Mouse (Mus musculus) layer of hippocampus, adult 9-10 months (tissue): ENCODE data around the gene Frmd4a.

Source experiments
- DNase-seq: peaks from one replicate; pipeline ENCODE4 v3.0.0; 2022; ENCODE audit warnings: low spot score

Gene Frmd4a

DNA sequence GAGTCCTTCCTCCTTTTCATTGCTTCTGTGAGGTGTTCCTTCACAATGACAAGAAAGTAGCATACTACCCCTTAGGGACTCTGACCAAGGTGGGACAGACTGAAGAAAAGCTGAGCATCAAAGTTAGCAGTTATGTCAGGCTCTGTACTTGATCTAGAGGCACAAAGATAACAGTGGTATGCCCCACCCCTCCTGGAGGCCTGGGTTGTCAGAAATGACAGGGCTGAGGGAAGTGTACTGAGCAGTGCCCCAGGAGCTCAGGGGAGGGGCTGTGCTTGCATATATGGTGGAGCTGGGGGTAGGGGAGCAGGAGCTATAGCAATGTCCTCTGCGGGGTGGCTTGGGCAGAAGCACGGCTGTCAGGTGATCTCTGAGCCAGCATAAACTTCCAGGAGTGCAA is 477.0 kb downstream of the Frmd4a start:
- no peak for DNase-seq

DNA sequence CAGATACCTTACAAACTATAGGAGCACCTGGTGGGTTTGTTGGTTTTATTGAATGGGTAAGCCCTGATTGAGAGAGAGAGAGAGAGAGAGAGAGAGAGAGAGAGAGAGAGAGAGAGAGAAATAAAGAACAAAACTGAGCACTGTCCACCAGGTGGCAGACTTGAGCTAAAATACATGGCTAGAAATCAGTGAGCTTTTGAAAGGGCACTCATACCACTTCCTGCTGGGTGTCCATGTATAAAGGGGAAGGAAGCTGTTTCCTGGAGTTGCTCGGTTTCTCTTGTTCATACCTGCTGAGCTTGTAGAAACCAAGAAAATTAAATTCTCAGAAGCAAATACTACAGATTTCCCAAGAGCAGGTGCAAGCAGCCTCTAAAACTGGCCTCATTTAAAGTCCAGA is 481.7 kb downstream of the Frmd4a start:
- DNase-seq: no peak

DNA sequence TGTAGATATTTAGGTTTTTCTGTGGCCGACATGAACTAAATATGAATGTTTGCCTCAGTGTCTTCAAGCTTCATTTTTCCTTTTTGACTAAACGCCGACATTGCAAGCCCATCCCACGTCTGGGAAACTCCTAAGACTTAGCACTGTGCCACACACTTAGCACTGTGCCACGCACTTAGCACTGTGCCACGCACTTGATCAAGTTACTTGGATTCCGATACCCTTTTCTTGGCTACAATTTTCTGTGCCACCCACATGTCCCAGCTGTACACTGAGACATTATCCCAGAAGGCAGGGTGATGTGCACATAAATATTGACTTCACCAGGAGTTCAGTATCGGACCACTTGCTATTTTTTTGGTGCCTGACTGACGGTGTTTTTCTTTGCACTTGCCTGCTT is 482.4 kb downstream of the Frmd4a start:
- DNase-seq: no peak

DNA sequence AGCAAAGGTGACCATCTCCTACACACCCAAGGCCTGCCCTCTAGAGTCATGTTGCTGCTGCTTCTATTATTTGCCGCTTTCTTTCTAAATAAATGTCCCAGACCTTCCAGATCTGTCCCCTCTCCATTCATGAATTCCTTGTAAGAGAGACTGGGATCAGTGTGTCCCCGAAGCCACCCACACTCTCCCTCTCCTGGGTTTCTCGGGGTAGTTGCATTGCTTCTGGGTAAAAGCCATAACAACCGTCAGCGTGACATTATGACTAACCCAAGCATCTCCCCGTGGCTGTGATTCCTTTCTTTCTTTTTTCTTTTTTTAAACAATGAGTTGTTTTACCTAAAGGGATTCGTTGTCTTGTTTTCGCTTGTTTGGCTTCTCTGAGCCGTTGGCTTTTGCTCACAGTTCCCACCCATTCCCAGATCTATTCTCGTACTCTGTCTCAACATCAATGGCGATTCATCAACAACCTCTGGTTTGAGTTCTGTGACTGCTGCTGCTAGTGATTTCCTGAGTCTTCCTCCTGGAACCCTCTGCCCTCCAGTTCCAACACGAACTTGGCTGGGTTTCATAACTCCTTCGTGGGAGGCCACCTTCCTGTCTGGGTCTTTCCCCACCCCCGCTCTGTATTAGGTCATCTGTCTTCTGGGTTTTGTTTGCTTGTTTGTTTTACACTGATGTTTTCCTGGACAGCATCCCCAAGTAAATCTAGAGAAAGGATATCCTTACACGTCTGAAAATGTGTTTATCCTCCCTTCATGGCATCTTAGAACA is 483.9 kb downstream of the Frmd4a start:
- no peak for DNase-seq

DNA sequence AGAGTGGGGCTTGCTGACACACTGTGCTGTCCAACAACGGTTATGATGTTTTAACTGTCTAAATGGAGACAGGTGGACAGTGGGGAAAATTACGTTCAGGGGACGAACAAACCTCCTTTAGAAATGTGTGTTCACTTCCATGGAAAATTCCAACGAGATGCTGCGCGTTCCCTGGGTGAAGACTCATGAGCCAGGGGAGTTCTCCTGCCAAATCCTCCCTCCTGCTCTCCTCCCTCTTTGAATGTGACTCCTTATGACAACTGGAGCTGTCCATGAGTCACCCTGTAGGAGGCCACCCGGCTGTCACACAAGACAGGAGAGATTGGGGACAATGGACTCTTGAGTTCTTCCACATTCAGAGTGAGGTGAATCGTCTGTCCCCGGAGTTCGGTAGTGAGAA is 486.9 kb downstream of the Frmd4a start:
- DNase-seq: no peak

DNA sequence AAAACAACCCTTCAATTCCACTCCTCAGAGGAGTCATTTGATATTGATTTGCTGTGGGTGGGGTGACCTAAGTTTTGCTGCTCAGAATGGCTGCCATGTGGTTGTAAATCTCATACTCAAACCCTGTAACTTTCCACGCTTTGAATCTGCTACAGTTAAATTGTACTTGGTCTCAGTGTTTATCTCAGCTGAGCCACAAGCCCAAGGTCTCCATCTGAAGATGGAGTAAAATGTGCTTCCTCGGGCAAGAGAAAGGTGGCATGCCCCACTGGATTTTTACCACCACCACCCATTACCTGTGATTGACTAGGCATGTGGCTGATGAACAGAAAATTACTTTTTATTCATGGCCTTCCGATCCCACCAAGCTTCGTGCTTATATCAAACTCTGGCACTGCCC is 488.2 kb downstream of the Frmd4a start:
- no peak for DNase-seq

DNA sequence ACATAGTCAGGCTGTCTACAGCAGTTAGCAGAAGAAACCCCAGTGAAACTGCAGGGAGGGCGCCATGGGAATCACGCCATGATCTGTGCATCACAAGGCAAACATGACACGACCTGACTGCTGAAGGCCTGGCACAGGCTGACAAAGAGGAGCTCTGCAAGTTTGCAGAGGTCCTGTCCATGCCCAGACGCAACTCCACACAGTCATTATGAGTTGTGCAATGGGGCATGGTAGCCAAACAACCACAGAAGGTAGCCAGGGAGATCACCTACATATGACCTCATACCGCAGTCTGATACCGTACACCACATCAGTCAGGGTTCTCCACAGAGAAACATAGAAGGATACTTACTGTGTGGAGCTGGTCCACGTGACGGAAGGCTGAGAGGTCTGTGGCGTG is 489.1 kb downstream of the Frmd4a start:
- DNase-seq: no peak

DNA sequence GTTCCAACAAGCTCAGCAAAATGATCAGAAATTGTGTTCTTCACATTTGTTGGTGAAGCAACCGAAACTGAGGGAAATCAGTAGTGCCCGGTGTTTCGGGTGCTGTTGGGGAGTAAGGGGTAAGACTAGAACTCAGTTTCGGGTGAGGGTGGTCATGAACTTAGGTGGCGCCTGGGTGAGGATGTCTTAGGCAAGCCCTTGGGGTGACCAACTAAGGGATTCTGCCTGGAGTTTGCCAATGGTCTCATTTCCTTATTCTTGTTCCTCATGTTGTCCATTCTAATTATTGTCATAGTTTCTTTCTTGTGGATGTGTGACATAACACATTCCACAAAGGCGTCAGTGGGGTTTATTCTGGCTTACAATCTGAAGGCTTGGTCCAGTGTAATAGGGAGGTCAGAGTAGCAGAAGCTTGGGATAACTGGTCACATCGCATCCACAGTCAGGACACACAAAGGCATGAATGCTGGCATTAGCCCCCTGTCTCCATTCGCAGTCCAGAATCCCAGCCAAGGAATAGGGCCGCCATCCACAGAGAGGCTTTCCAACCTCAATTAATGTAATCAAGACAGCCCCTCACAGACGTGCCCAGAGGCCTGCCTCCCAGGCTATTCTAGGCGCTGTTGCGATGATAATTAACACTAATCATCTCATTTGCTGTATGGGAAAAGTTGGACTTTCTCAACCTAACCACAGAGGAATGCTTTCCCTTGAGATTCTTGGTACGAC is 490.5 kb downstream of the Frmd4a start:
- no peak for DNase-seq

DNA sequence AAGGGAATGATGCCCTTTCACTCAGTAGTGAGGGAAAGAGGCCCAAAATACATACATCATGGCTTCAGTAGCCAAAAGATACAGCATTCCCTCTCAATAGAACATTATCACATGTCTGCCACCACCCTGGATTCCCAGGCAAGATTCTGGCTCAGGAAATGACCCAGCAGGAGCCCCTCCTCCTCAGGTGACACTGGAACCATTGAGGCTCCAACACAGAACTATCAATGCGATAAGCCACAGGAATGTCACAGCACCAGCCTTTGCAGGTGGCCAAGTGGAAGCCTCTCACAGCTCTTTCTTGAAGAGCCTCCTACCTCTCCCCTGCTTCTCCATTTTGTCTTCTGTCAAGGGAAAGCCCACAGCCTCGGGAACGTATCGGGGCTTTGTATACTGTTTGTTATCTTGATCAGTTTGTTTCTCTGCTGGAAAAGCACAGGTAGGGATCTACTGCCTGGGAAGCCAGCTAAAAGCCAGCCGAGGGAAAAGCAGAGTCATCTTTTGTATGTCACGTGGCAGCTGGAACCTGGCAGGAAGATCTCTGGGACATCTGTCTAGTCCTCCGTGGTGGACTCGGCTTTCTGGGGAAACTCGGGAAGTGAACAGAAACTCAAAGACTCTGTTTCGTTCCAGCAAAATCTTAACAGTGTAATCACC is 491.6 kb downstream of the Frmd4a start:
- no peak for DNase-seq

DNA sequence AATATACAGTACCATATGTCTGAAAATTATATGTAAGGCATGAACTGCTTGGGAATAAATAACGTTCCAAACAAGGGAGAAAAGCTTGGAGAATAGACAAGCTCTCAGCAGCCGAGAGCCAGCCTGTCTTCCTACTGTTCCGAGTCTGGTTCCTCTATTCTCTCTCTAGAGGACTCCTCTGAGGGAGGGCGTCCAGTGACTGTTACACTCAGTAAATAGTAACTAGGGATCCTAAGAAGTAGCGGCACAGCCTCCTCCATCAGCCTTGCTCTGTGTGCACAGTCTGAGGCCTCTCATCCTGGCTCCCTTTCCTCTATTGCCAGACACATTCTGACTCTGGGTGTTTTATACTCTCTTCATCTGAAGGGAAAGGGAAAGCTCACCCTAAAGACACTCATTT is 492.2 kb downstream of the Frmd4a start:
- no peak for DNase-seq

DNA sequence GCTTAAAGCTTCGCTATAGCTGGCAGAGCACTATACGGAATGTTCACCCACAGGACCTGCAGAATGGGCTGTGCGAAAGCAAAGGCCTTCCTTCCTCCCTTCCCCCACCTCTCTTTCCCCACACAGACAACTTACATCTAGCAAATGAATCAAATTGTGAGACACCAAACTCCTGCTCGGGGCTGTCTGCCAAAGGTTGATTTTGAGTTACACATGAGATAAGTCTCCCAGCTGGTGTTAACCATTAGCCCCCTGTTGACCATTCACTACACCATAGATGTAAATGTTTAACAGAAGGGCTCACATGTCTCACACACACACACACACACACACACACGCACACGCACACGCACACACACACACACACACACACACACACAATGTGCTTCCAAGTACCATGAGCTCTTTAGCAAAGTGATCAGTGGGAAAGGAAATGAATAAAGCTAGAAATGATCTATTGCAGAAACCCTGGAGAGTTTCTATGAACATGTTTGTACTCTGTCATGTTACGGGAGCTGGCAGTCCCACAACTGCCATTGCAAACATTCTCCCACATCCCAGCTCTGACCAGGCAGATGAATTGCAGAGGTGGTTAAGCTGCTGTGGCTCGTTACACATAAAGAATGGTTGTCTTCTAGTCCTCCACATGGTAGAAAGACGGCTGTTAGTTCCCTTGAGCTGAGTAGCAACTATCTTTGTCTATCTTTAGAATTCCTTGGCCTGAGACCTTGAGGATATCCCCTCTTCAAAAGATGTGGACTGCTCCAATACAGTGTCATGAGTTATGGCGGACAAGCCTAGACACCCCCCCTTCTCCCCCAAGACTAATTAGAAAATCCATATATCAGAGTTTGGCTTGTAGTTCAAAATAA is 492.9 kb downstream of the Frmd4a start:
- no peak for DNase-seq

DNA sequence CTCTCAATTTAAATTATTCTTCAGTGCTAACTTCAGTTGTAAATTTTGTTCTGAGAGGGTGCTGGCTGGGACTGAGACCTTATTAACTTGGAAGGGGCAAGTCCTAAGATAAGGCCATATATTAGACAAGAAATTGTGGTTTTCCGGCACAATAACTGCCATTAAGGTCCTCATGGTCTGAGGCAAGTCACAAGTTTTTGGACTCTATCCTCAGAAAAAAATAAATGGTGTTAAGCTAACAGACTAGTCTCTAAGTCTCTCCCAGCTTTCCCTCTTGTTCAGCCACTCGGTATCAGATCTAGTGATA is 493.5 kb downstream of the Frmd4a start:
- no peak for DNase-seq

DNA sequence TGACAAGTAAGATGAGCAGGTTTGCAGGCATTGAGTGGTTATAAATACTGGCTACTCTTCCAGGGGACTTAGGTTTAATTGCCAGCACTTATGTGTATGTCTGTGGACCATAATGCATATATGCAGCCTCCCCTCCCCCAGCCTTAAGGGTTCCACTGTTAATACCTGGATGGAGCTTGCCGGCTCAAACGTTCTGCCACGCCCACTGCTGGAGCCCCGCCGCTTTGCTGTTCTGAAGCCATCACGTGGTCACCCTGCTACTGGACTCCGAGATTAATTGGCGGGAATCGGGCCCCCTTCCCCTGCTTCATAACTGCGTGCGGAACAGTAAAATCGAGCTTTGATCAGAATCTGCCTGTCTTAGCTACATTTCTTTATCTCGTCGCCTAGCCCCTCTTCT is 495.1 kb downstream of the Frmd4a start:
- DNase-seq: no peak

DNA sequence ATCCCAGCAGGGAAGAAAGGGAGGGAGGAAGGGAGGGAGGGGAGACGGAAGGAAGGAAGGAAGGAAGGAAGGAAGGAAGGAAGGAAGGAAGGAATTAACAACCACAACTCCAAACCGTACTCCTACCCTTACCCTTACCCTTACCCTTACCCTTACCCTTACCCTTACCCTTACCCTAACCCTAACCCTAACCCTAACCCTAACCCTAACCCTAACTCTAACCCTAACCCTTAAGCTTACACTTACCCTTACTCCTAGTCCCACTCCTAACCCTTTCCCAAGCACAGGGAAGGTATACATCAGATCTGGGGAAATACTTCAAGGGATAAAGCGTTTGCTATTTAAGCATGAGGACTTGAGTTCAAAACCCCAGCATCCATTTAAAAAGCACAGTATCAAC is 498.4 kb downstream of the Frmd4a start:
- no peak for DNase-seq

DNA sequence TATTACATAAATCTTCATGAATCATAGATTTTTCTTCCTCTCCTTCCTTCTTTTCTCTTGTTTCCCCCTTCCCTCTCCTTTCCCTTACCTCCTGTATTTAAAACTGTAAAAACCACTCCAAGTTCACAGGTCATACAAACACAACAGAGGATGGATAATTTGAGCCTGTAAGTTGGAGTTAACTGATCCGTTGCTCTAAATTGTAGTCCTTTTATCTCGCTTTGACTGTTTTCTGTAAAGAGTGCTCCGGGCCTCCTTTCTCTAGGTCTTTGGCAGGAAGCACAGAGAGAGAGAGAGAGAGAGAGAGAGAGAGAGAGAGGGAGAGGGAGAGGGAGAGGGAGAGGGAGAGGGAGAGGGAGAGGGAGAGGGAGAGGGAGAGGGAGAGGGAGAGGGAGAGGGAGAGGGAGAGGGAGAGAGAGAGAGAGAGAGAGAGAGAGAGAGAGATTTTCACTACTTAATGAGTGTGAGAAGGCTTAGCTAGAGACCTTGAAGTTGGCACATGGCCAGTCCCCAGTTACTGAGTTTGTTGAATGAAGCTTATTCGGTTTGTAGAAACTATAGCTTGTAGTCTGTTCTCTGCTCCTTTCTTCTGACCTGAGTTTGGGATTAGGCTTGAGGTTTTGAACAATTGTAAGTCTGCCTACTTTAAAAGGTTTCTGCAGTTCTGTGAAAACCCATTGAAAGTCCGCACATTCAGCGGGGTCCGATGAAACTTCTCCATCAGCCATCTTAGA is 499.5 kb downstream of the Frmd4a start:
- no peak for DNase-seq

DNA sequence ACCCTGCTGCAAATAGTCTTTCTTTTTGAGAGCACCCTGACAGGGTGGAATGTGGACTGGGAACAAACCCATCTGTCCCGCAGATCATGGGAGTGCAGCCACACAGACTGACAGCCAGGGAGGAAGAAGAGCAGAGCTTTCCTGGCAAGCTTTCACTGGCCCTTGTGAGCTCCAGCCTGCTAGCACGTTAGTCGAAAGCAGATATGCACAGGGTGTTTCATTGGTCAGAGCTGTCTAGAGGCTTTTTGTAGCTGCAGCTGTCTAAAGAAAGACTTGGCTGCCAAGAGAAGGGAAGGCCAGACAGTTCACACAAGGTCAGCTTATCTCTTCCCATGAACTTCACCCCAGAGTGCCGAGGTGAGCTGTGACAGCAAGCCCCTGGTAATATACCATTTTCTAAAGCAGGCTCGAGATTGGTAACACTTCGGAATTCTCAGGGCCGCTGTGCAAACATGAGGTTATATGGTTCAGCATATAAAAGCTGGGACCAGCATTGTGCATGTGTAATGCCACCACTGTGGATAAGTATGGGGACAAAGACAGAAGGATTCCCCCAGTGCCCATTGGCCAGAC is 500.1 kb downstream of the Frmd4a start:
- DNase-seq: no peak

DNA sequence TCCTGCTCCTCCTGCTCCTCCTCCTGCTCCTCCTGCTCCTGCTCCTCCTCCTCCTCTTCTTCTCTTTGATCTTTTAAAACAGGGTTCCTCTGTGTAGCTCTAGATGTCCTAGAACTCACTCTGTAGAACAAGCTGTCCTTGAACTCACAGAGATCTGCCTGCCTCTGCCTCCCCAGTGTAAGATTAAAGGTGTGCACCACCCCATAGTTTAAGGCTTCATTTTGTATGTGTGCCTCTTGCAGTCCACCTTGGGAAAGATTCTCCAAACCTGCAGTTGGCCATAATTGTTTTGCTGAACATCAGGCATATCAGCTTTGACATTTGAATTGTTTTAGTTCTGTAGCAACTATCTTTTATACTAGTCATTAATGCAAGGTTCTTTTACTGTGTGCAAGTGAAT is 501.0 kb downstream of the Frmd4a start:
- no peak for DNase-seq

DNA sequence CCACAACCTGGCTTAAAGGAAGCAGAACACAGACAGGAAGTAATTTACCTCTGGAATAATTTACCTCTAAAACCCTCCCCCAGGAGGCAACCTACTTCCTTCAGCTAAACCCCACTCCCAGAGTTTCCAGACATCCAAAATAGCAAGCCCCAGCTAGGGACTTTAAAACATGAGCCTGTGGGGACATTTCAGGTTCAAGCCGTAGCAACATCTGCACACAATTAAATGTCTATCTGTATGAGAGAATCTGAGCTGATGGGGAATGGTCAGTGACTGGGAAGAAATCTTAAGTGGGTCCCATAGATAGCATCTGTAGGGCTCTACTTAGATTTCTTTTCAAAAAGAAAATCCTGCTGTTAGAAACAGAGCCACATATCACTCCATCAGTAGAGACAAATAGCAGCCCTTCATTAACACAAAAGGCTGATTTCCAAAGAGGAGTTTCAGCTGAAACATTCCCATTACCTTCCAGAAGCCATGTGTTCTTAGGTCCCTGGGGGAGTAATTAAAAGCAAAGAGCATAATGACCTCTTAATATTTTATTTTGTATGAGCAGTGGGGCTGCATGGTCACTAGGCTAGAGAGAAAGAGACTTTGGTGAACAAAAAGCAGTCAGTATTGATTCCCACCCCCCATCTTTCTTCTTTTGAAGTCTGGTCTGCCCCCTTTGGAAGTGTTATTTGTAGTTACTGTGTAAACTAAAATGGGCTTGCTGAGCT is 505.4 kb downstream of the Frmd4a start:
- DNase-seq: no peak

DNA sequence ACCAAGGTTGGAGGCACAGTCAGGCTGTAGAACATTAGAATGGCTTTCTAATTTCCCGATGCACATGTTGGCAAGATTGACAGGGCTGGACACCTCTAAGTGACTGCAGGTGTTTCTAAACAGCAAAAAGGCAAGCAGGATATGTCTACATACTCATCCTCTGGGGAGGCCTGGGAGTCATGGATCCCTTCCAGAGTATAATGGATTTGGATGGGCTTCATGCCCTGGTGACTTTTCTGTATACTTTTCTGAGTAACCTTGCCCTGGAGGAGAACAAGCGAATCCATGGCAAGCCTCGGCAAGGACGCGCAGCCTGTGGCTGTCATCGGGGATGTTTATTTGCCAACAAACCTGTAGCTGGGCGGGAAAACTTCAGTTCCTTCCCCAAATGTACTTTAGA is 509.6 kb downstream of the Frmd4a start:
- no peak for DNase-seq

DNA sequence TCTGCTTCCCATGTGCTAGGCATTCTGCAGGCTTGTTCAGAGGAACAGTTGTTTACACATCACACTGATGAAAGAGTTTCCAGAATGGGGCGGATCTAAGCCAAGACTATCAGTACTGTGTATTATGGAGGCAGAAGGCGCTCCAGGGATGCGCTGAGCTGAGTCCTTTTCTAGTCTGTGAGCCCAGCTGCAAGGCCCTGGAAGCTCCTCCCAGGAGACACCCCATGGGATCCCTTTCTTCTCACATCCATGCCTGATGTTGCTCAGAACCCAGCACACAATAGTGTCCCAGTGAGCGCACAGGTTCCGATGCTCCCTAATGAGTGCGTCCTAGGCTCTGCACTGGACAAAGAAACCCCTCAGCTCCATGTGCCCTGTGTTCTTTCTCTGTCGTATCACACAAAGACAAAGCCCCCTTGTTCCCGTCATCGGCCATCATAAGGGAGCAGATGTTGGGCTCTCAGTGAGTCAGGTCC is 511.8 kb downstream of the Frmd4a start:
- peak; percentile 43 for DNase-seq
